Mouse (Mus musculus) bone marrow, adult 2 months (tissue): Measurements from ENCODE around the gene Pald1.

Experiments used
- CTCF ChIP-seq: fragments of 200-500 bp; IDR thresholded peaks from 2 replicates; pipeline ENCODE4 v1.5.1; 2011; ENCODE audit warnings: low read length, control low read depth; ENCODE audit not compliant: control insufficient read depth, insufficient read depth
- POLR2A ChIP-seq: fragments of 200-500 bp; IDR thresholded peaks from 2 replicates; pipeline ENCODE4 v1.6.1; 2011; ENCODE audit warnings: low read depth, mild to moderate bottlenecking, control low read depth, low read length, borderline replicate concordance; ENCODE audit not compliant: control insufficient read depth

GRCm38 (mm10) chr10:61378050-61378449 is 5.3 kb downstream of the Pald1 start:
- no peak for TF ChIP-seq CTCF
- no peak for TF ChIP-seq POLR2A
